Mouse (Mus musculus) hindbrain, embryonic 11.5 days (tissue): Measurements from ENCODE around the gene Il22ra1. TPM values are rescaled to one million over a fixed set of nuclear protein-coding genes. Genes with fewer than 3 reads are reported as not detected.
"Not testable (repeated sequence)": the region's sequence is repeated elsewhere in the genome, so short reads cannot be mapped to it uniquely, and the experiment has no call there.

Experiments
- ATAC-seq: fragments of 200-750 bp; cut with Nextera tagmentation; 2 replicates; pipeline ENCODE4 v1.8.0; 2017; ENCODE audit warnings: mild to moderate bottlenecking, moderate TSS enrichment, moderate library complexity; ENCODE audit not compliant: low FRiP score
- DNase-seq: peaks from one replicate; pipeline ENCODE4 v3.0.0-alpha.2; 2015; ENCODE audit warnings: low spot score
- H3K27ac ChIP-seq: fragments of 300-500 bp; sonication (generic); 2 replicates; pipeline ENCODE4 v1.5.1; 2014; ENCODE audit warnings: mild to moderate bottlenecking, low read depth, low read length
- H3K27me3 ChIP-seq: fragments of 300-500 bp; sonication (generic); 2 replicates; pipeline ENCODE4 v1.6.1; 2014; ENCODE audit warnings: mild to moderate bottlenecking, low read length, moderate library complexity, mixed read lengths; ENCODE audit not compliant: control insufficient read depth, insufficient read depth
- H3K36me3 ChIP-seq: fragments of 300-500 bp; sonication (generic); 2 replicates; pipeline ENCODE4 v1.6.1; 2014; ENCODE audit warnings: mild to moderate bottlenecking, low read length, moderate library complexity, mixed read lengths; ENCODE audit not compliant: control insufficient read depth, insufficient read depth
- H3K4me1 ChIP-seq: fragments of 300-500 bp; sonication (generic); replicated peaks from 2 replicates; pipeline ENCODE4 v1.6.1; 2014; ENCODE audit warnings: low read length, mixed read lengths; ENCODE audit not compliant: control insufficient read depth, insufficient read depth
- H3K4me2 ChIP-seq: fragments of 300-500 bp; sonication (generic); replicated peaks from 2 replicates; pipeline ENCODE4 v1.6.1; 2014; ENCODE audit warnings: mild to moderate bottlenecking, low read depth, low read length
- H3K4me3 ChIP-seq: fragments of 300-500 bp; sonication (generic); 2 replicates; pipeline ENCODE4 v1.5.1; 2014; ENCODE audit warnings: low read depth, low read length
- H3K9ac ChIP-seq: fragments of 300-500 bp; sonication (generic); 2 replicates; pipeline ENCODE4 v1.6.1; 2014; ENCODE audit warnings: low read depth, low read length
- H3K9me3 ChIP-seq: fragments of 300-500 bp; sonication (generic); 2 replicates; pipeline ENCODE4 v1.6.1; 2016; ENCODE audit warnings: low read length; ENCODE audit not compliant: control insufficient read depth
- WGBS: fragments of 180-500 bp; shearing (Covaris S2); extraction: QIAGEN DNeasy Blood & Tissue Kit; methylation state at CpG from one replicate; pipeline ENCODE4 v1.1.7; 2014; 5-methylcytosine and 5-hydroxymethylcytosine counted together
- polyA plus RNA-seq: library from polyadenylated mRNA; unstranded; fragments of >200 nt; fragmentation: Nextera tagmentation; extraction: Ambion mirVana; gene quantifications from 2 replicates; pipeline ENCODE4 v1.2.1, GENCODE M21; 2014

Gene Il22ra1
- polyA plus RNA-seq, 1 experiment from 2014 or later = not detected

DNA sequence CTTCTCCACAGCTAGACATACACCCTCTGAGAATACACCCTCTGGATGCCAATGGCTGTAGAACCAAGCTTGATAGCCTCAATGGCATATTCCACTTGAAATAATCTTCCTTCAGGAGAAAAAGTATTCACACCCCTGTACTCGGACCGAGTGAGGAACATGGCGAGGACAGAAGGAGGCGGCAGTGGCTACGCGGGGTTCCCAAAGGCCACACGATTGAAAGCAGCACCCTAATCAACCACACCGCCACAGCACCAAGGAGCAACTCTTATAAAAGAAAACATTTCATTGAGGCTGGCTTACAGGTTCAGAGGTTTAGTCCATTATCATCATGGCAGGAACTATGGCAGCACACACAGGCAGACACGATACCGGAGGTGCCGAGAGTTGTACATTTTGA lies 11.5 kb upstream of the Il22ra1 start:
- not testable (repeated sequence) for H3K9me3 ChIP-seq, H3K4me2 ChIP-seq, H3K27ac ChIP-seq, H3K4me1 ChIP-seq, ATAC-seq, H3K4me3 ChIP-seq, H3K9ac ChIP-seq, DNase-seq, H3K27me3 ChIP-seq, H3K36me3 ChIP-seq
- 96% methylated on average over 11 of the region's 11 CpGs for WGBS

DNA sequence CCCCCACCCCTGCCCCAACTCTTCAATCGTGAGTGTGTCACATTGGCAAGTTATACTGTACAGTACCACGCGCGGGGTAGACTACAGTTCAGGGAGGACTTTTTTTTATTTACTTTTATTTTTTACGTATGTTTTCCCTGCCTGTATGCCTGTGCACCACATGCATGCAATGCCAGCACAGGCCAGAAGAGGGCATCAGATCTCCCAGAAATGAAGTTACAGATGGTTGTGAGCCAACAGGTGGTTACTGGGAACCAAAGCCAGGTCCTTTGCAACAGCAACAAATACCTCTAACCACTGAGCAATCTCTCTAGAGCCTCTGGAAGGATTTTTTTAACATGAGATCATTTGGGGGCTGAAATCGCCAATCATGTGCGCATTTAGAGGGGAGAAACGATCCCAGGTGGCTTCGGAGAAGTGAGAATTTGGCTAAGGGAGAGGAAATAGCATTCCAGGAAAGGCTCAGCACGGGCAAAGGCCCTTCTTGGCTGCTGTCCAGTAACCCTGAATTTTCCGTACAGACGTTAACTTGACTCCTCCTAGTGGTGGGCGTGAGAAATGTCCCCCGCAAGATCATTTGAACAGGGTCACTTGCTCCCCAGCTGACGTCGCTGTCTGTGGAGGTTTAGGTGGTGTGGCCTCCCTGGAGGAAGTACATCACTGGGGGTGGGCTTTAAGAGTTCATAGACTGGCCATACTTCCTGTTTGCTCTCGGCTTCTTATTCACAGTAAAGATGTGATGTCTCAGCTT lies 5.3 kb upstream of the Il22ra1 start:
- 81% methylated on average over 17 of the region's 17 CpGs for WGBS

DNA sequence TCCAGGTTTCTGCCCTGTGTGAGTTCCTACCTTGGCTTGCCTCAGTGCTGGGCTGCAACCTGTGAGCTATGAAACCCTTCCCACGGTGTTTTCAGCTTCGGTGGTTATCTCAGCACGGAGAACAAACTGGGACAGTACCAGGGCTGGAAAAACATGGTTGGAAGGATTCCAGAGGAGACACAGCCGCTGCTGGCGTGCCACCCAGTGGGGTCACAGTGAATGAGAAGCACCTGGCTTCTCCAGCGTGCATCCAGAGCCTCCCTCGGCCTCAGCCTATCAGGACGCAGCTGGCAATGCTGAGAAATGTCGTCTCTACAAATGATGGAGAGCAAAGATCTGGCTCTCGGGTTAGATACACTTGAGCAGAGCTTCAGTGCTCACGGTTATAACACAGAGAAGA lies 1.6 kb upstream of the Il22ra1 start:
- no peak for ATAC-seq
- no peak for DNase-seq
- H3K27me3 ChIP-seq = no peaks in the 10 kb centered on the region
- H3K36me3 ChIP-seq = no peaks in the 10 kb centered on the region
- no peak overlapping the region for H3K9ac ChIP-seq
- H3K4me2 ChIP-seq = no peak overlapping the region
- no peaks in the 10 kb centered on the region for H3K9me3 ChIP-seq
- H3K4me3 ChIP-seq = no peak overlapping the region
- WGBS = 81% methylated on average over 11 of the region's 11 CpGs
- H3K27ac ChIP-seq = no peak overlapping the region
- H3K4me1 ChIP-seq = no peaks in the 10 kb centered on the region

More for the DNA sequence above, 5.3 kb upstream of the Il22ra1 start:
- no peaks in the 10 kb centered on the region for H3K27me3 ChIP-seq
- no peak overlapping the region for H3K9ac ChIP-seq
- no peak overlapping the region for H3K27ac ChIP-seq
- no peaks in the 10 kb centered on the region for H3K36me3 ChIP-seq
- H3K4me2 ChIP-seq = no peak overlapping the region
- no peaks in the 10 kb centered on the region for H3K9me3 ChIP-seq
- no peak overlapping the region for H3K4me3 ChIP-seq
- DNase-seq (no peak), ATAC-seq (no peak)
- no peaks in the 10 kb centered on the region for H3K4me1 ChIP-seq

DNA sequence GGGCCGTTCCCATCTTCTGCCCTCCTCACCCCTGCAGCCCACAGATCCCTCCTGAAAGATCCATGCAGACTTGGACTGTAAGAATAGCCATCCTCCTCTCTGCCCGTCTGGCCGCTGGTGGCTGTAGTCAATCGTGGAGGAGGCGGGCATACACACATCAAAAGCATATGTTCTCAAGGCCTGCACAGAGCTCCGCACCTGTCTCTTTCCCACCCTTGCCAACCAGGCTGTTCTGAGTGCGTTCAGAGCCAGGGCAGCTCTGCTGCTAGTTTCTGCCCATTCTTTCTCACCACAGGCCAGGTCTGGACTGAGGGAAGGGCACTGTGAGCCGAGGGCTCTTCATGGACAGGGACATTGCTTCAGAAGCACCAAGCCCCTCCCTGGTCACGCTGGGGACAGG lies 2.2 kb downstream of the Il22ra1 start:
- Histone ChIP-seq H3K9me3 (no peaks in the 10 kb centered on the region), H3K4me2 (no peak overlapping the region), H3K36me3 (no peaks in the 10 kb centered on the region), H3K27ac (no peak overlapping the region), H3K9ac (no peak overlapping the region), H3K4me3 (no peak overlapping the region), H3K4me1 (no peaks in the 10 kb centered on the region), H3K27me3 (no peaks in the 10 kb centered on the region)
- DNase-seq = no peak
- ATAC-seq = no peak
- WGBS = 88% methylated on average over 9 of the region's 9 CpGs

DNA sequence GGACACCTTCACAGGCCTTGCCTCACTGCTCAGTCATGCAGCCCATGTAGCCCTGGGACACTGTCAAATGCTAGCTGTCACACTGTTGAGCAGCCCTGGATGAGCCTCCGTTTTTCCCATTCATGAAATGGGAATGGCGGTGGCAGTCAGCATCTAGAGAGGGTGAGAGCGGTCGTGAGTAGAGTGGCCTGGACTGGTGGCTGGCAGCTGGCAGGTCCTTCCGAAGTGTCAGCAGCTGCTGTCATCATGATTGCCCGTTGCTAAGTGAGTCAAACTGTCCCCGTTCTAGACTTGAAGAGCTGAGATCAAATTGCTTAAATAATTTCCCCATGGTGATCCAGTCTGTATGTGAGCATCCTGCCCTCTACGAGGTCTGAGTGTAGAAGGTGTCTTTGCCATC lies 3.0 kb downstream of the Il22ra1 start:
- Histone ChIP-seq H3K9ac (no peak overlapping the region), H3K4me1 (no peaks in the 10 kb centered on the region), H3K9me3 (no peaks in the 10 kb centered on the region), H3K36me3 (no peaks in the 10 kb centered on the region), H3K27ac (no peak overlapping the region), H3K4me2 (no peak overlapping the region), H3K4me3 (no peak overlapping the region), H3K27me3 (no peaks in the 10 kb centered on the region)
- ATAC-seq (no peak), DNase-seq (no peak)
- WGBS = 79% methylated on average over 8 of the region's 8 CpGs

DNA sequence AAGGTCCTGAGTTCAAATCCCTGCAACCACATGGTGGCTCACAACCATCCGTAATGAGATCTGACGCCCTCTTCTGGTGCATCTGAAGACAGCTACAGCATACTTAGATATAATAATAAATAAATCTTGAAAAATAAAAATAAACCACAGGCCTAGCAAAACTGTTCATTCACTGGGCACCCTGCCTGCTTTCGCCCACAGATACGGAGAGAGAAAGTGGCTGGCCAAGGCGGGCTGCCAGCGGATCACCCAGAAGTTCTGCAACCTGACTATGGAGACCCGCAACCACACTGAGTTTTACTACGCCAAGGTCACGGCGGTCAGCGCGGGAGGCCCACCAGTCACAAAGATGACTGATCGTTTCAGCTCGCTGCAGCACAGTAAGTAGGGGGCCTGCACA lies 5.9 kb downstream of the Il22ra1 start:
- ATAC-seq (no peak), DNase-seq (no peak)
- 97% methylated on average over 14 of the region's 14 CpGs for WGBS

DNA sequence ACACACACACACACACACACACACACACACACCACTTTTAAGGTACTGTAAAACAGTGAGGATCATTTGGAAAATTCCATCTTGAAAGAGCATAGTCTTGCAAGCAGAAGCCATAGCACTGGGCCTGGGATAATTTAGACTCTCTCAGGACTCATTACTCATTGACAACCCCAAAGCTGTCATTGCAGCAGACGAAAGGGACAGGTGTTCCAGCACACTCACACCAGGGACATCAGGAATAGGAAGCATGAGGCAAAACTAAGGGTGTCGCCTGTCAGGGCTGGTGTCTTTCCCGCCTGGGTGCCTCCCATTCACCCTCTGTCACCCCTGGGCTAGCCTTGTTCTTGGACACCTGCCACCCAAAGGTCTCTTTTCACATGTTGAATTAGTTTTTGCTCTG lies 8.9 kb downstream of the Il22ra1 start:
- Histone ChIP-seq H3K4me3 (no peak overlapping the region), H3K27ac (no peak overlapping the region), H3K27me3 (no peaks in the 10 kb centered on the region), H3K9me3 (no peaks in the 10 kb centered on the region), H3K4me1 (no peaks in the 10 kb centered on the region), H3K4me2 (no peak overlapping the region), H3K9ac (no peak overlapping the region), H3K36me3 (no peaks in the 10 kb centered on the region)
- 78% methylated on average over 3 of the region's 3 CpGs for WGBS
- ATAC-seq = no peak
- DNase-seq = no peak

More for the DNA sequence above, 5.9 kb downstream of the Il22ra1 start:
- Histone ChIP-seq H3K4me3 (no peak overlapping the region), H3K4me1 (no peaks in the 10 kb centered on the region), H3K36me3 (no peaks in the 10 kb centered on the region), H3K27me3 (no peaks in the 10 kb centered on the region), H3K9me3 (no peaks in the 10 kb centered on the region), H3K4me2 (no peak overlapping the region), H3K9ac (no peak overlapping the region), H3K27ac (no peak overlapping the region)

DNA sequence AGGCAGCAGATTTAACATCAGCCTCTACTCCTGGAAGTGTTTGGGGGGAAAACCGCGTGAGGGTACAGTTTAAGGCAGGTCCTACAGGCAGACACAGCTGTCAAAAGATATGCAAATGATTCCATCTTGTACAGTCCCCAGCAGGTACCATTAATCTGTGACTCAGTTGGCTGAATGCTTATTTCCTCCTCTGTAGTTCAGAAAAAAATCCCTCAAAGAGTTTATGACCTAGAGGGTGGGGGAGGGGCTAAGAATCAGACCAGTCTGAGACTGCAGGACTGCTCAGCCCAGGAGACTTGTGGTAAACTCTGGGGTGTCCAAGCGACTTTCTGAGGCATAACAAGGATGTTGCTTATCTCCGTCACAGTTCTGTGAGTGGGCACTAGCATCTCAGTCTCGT lies 10.3 kb downstream of the Il22ra1 start:
- Histone ChIP-seq H3K9ac (no peak overlapping the region), H3K4me1 (no peaks in the 10 kb centered on the region), H3K27me3 (no peaks in the 10 kb centered on the region), H3K4me2 (no peak overlapping the region), H3K36me3 (no peaks in the 10 kb centered on the region), H3K4me3 (no peak overlapping the region), H3K9me3 (no peaks in the 10 kb centered on the region), H3K27ac (no peak overlapping the region)
- no peak for DNase-seq
- 71% methylated on average over 5 of the region's 5 CpGs for WGBS
- no peak for ATAC-seq

DNA sequence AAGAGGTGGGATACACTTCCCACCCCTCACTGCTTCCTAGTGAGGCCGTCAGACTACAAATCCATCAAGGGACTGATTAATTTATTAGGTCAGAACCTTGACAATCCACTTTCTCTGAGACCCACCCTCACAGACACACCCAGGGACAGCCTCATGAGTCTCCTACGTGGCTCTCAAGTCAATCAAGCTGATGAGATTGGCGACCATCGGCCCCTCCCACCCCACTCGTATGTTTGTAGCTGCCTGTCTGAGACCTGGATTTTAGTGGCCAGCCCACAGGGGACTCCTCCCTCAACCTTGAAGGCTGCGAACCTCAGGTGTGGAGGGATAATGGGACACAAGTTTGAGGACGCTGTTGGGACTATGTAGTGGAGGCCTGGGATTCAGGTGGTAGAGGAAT lies 11.2 kb downstream of the Il22ra1 start:
- ATAC-seq (no peak), DNase-seq (no peak)
- no peak overlapping the region for H3K4me3 ChIP-seq
- H3K9ac ChIP-seq = no peak overlapping the region
- no peaks in the 10 kb centered on the region for H3K27me3 ChIP-seq
- no peaks in the 10 kb centered on the region for H3K9me3 ChIP-seq
- H3K36me3 ChIP-seq = no peaks in the 10 kb centered on the region
- no peak overlapping the region for H3K4me2 ChIP-seq
- WGBS = 70% methylated on average over 7 of the region's 7 CpGs
- H3K27ac ChIP-seq = no peak overlapping the region
- H3K4me1 ChIP-seq = no peaks in the 10 kb centered on the region
